Mouse (Mus musculus) intestine, postnatal 0 days (tissue): Measurements from ENCODE around the gene Akap9. TPM values are rescaled to one million over a fixed set of nuclear protein-coding genes. Genes with fewer than 3 reads are reported as not detected.
"Not testable (repeated sequence)": the region's sequence is repeated elsewhere in the genome, so short reads cannot be mapped to it uniquely, and the experiment has no call there.

ENCODE experiments used
- ATAC-seq: fragments of 200-750 bp; cut with Nextera tagmentation; 2 replicates; pipeline ENCODE4 v1.8.0; 2017; ENCODE audit warnings: mild to moderate bottlenecking, moderate TSS enrichment, moderate library complexity
- H3K27ac ChIP-seq: fragments of 300-500 bp; sonication (generic); 2 replicates; pipeline ENCODE4 v1.5.1; 2014; ENCODE audit warnings: mild to moderate bottlenecking, low read depth, low read length, moderate library complexity
- H3K27me3 ChIP-seq: fragments of 300-500 bp; sonication (generic); replicated peaks from 2 replicates; pipeline ENCODE4 v1.6.1; 2014; ENCODE audit warnings: low read length, mixed read lengths; ENCODE audit not compliant: control insufficient read depth, insufficient read depth
- H3K36me3 ChIP-seq: fragments of 300-500 bp; sonication (generic); 2 replicates; pipeline ENCODE4 v1.6.1; 2014; ENCODE audit warnings: mild to moderate bottlenecking, moderate library complexity; ENCODE audit not compliant: control insufficient read depth, insufficient read depth
- H3K4me1 ChIP-seq: fragments of 300-500 bp; sonication (generic); replicated peaks from 2 replicates; pipeline ENCODE4 v1.6.1; 2014; ENCODE audit warnings: antibody characterized with exemption, low read length, mixed read lengths; ENCODE audit not compliant: control insufficient read depth, insufficient read depth
- H3K4me2 ChIP-seq: fragments of 300-500 bp; sonication (generic); replicated peaks from 2 replicates; pipeline ENCODE4 v1.6.1; 2014; ENCODE audit warnings: low read depth, mild to moderate bottlenecking, moderate library complexity
- H3K4me3 ChIP-seq: fragments of 300-500 bp; sonication (generic); 2 replicates; pipeline ENCODE4 v1.5.1; 2014; ENCODE audit warnings: low read depth, low read length
- H3K9ac ChIP-seq: fragments of 300-500 bp; sonication (generic); 2 replicates; pipeline ENCODE4 v1.6.1; 2014; ENCODE audit warnings: mild to moderate bottlenecking, low read depth, low read length
- H3K9me3 ChIP-seq: fragments of 300-500 bp; sonication (generic); 2 replicates; pipeline ENCODE4 v1.6.1; 2016; ENCODE audit warnings: mixed run types; ENCODE audit not compliant: control insufficient read depth
- CTCF ChIP-seq: sonication (generic); IDR thresholded peaks from 2 replicates; pipeline ENCODE4 v1.5.1; 2016; ENCODE audit warnings: low read depth, mild to moderate bottlenecking, control low read depth, antibody characterized with exemption, moderate library complexity
- WGBS: fragments of 180-500 bp; shearing (Covaris S2); extraction: QIAGEN DNeasy Blood & Tissue Kit; methylation state at CpG from one replicate; pipeline ENCODE4 v1.1.7; 2014; 5-methylcytosine and 5-hydroxymethylcytosine counted together
- polyA plus RNA-seq: library from polyadenylated mRNA; unstranded; fragments of >200 nt; fragmentation: Nextera tagmentation; extraction: Ambion mirVana; gene quantifications from 2 replicates; pipeline ENCODE4 v1.2.1, GENCODE M21; 2015

Gene Akap9
- polyA plus RNA-seq, 1 experiment from 2014 or later = 79.1 TPM

DNA sequence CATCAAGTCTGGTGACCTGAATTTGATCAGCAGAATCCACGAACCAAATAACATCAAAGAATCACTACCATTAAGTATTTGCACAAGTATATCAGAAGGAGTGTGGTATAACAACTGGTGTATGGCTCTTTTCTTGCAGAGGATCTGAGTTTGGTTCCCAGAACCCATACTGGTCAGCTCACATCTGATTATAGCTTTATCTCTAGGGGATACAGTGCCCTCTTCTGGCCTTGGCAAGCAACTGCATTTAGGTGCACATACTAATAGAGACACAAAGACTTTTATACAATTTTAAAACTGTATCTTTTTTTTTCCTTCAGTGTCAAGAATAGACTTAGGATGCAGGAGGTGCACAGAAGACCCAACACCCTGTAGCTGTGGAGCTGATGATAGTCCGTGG lies 173.9 kb downstream of the Akap9 start:
- 0 out of 2 replicates have a peak, but pooled peaks cover 5% of the 10 kb centered on the region for H3K4me1 ChIP-seq
- H3K27ac ChIP-seq = no peak overlapping the region
- H3K27me3 ChIP-seq = no peaks in the 10 kb centered on the region
- TF ChIP-seq CTCF = peak; percentile 60
- H3K4me3 ChIP-seq = no peak overlapping the region
- peaks cover 33% of the 10 kb centered on the region for H3K36me3 ChIP-seq
- ATAC-seq = no peak
- no peak overlapping the region for H3K9ac ChIP-seq
- H3K4me2 ChIP-seq = no peak overlapping the region
- WGBS = 96% methylated on average over 2 of the region's 2 CpGs
- no peaks in the 10 kb centered on the region for H3K9me3 ChIP-seq

DNA sequence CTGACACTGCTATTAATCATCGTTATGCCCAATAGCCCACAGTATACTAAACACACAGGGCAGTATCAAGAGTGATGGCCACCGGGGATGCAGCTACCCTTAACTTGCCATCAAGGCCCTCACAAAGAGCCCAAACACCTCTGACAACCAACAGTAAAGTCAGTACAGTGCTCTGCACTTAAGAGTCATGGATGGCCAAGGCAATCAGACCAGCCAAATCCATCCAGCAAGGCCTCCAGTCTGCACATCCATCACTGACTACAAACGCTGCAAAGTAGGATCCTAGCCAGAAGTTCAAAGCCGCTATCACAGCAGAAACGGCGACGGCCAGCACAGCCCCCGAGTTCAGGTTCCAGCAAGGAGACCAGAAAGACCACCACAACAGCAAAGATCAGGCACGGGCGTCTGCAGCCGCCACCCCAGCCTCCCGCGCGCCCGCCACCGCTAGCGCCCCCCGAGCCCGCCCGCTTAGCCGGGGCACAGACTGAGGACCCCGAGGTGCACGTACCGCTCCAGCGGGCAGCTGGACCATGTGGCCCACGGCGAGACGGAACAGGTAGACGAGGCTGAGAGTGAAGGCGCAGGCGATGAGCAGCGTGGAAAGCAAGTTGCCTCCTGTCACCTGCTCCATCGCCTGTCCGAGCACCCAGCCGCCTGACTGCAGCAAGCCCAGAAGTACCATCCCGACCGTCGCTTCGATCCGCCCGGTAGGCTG lies 175.9 kb downstream of the Akap9 start:
- H3K27ac ChIP-seq = peak overlapping the region; percentile 86
- H3K4me2 ChIP-seq = peak overlapping the region; percentile 91
- no peaks in the 10 kb centered on the region for H3K9me3 ChIP-seq
- peak; percentile 43 for ATAC-seq
- 0 out of 2 replicates have a peak, but pooled peaks cover 5% of the 10 kb centered on the region for H3K4me1 ChIP-seq
- under 1% methylated on average over 41 of the region's 41 CpGs for WGBS
- peak overlapping the region; percentile 58 for H3K9ac ChIP-seq
- peaks cover 28% of the 10 kb centered on the region for H3K36me3 ChIP-seq
- H3K27me3 ChIP-seq = no peaks in the 10 kb centered on the region
- peak overlapping the region; percentile 97 for H3K4me3 ChIP-seq
- TF ChIP-seq CTCF = 0 out of 2 replicates have a peak, but pooled peaks have one; percentile 5

DNA sequence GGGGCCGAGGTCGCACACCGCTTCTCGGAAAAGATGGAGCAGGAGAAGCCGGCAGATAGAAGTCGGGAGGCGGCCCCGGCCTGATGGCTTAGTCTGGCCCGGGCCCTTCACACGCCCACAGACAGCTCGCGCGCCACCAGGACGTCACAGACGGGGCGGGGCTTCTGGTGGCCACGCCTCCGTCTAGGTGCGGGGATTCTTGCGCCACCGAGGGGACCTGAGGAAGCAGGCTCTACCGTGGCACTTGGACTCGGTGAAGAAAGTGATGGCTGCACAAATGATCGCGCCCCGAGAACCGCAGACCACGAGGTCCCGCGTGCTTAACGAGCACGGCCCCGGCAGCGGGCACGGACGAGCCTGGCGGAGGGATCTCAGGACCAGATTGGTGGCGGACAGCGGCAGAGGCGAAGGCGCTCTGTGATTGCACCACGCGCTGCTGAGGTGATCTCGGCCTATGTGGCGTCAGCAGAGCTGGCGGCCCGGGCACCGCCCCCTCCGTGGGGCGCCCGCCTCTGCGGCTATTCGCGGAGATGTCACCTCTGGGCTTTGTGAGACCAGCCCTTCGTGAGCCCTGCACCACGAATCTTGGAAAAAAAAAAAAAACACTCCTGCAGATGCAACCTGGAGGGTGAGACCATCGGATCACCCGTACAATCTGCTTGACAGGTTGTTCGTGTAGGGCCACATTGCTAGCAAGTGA lies 176.6 kb downstream of the Akap9 start, which contains the start of gene Cyp51:
Gene Cyp51 (minus strand): TSS at position 406 of the 700 bp plus-strand sequence.
- WGBS = under 1% methylated on average over 59 of the region's 59 CpGs
- TF ChIP-seq CTCF = no peak
- H3K36me3 ChIP-seq = peaks cover 21% of the 10 kb centered on the region
- no peaks in the 10 kb centered on the region for H3K27me3 ChIP-seq
- peak within 1 kb of the TSS; percentile 58 for H3K9ac ChIP-seq
- peak; percentile 99 for ATAC-seq
- H3K9me3 ChIP-seq = no peaks in the 10 kb centered on the region
- peak within 1 kb of the TSS; percentile 91 for H3K4me2 ChIP-seq
- peak within 1 kb of the TSS; percentile 86 for H3K27ac ChIP-seq
- H3K4me3 ChIP-seq = peak within 1 kb of the TSS; percentile 97
- 0 out of 2 replicates have a peak, but pooled peaks cover 5% of the 10 kb centered on the region for H3K4me1 ChIP-seq

DNA sequence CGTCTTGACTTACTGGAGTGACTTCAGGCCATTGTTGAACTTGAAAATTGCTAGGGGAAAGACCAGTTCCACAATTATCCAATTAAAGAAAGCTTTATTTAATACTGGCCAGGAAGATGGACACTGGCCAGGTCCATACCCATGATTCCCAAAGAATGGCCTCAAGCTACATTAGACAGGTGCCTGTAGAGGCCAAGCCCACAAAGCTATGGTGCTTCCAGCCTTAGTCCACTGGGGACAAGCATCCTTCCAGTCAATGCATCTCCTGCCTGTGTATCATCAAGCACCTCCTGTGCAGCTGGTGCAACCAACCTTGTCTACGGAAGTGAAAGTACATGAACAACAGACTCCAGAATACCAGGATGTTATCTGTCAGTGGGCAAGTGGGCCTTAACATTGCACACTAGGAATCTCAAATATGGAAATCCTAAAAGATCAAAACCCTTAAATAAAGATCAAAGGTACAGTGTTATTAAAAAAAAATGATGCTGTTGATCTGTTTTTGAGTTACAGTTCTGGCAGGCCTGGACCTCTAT lies 177.9 kb downstream of the Akap9 start:
- Histone ChIP-seq H3K9ac (no peak overlapping the region), H3K27ac (no peak overlapping the region), H3K9me3 (no peaks in the 10 kb centered on the region), H3K4me3 (no peak overlapping the region), H3K4me2 (no peak overlapping the region), H3K36me3 (peaks cover 12% of the 10 kb centered on the region), H3K27me3 (no peaks in the 10 kb centered on the region), H3K4me1 (0 out of 2 replicates have a peak, but pooled peaks cover 5% of the 10 kb centered on the region)
- no peak for TF ChIP-seq CTCF
- no peak for ATAC-seq
- WGBS = 93% methylated on average over 2 of the region's 2 CpGs

DNA sequence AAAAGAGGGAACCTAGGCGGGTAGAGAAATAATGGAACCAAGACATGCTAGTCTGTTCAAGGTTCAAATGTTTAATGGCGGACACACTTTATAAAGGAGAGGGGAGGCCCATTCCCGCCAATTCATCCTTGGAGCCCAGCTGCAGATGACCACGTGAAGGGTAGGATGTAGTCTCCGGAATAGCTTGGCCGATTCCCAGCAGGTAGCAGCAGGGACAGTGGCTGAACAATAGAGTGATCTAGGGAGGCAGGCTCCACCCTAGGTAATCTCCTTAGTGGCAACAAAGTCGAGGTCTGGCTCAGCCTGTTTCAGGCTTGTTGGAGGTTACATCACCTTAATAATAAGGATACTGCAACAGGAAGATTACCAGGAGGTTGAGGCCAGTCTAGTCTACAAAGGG lies 179.2 kb downstream of the Akap9 start:
- H3K9me3 ChIP-seq, H3K27ac ChIP-seq, H3K9ac ChIP-seq, ATAC-seq, H3K4me2 ChIP-seq, H3K27me3 ChIP-seq, H3K36me3 ChIP-seq, H3K4me1 ChIP-seq, H3K4me3 ChIP-seq: not testable (repeated sequence)
- WGBS = 73% methylated on average over 7 of the region's 7 CpGs

DNA sequence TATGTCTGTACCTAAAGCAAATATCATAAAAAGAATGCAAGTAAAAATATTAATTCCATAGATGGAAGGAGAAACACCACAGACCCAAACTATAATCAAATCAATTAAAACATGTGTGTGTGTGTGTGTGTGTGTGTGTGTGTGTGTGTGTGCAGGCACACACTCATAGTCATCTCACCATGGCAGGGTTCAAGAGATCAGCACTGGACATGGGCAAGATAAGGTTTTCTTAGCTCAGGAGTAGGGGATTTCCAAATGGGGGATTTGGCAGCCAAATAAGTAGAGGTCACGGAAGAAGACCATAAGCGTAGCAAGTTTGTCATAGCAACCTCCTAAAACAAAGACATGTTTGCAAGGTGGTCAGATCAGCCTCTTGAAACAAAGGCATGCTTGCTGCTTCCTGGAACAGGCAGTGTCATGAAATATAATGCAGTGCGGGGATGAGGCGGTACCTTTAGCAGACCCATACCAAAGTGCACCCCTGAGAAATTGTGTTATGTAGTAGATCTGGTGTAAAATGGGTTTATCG lies 184.8 kb downstream of the Akap9 start:
- no peak overlapping the region for H3K9ac ChIP-seq
- no peaks in the 10 kb centered on the region for H3K9me3 ChIP-seq
- H3K36me3 ChIP-seq = no peaks in the 10 kb centered on the region
- H3K4me2 ChIP-seq = no peak overlapping the region
- H3K27ac ChIP-seq = no peak overlapping the region
- H3K4me3 ChIP-seq = no peak overlapping the region
- TF ChIP-seq CTCF = no peak
- no peak for ATAC-seq
- no peaks in the 10 kb centered on the region for H3K4me1 ChIP-seq
- H3K27me3 ChIP-seq = no peaks in the 10 kb centered on the region
- 93% methylated on average over 5 of the region's 5 CpGs for WGBS

Other genes starting within 250 kb of the Akap9 start
- gene Ankib1, start 125.1 kb upstream of the Akap9 start, polyA plus RNA-seq = 5.5 and 6.6 TPM in 2 replicates
- 14.0 and 17.7 TPM in 2 replicates for gene Krit1, start 124.9 kb upstream of the Akap9 start, polyA plus RNA-seq
- not detected in 2 replicates for gene Lrrd1, start 82.9 kb upstream of the Akap9 start, polyA plus RNA-seq
- gene Mterf1a, start 34.1 kb upstream of the Akap9 start, polyA plus RNA-seq = 3.3 TPM in 2 replicates
- 27.3 and 30.8 TPM in 2 replicates for gene Cyp51, start 176.7 kb downstream of the Akap9 start, polyA plus RNA-seq